Mouse (Mus musculus): ENCODE measurements around the gene C2cd5. TPM values are rescaled to one million over a fixed set of nuclear protein-coding genes. Genes with fewer than 3 reads are reported as not detected.
"Not testable (repeated sequence)": the region's sequence is repeated elsewhere in the genome, so short reads cannot be mapped to it uniquely, and the experiment has no call there.

Gene C2cd5
- total RNA-seq, 2 experiments from 2014 or later = 16.6 to 20.8 TPM

DNA sequence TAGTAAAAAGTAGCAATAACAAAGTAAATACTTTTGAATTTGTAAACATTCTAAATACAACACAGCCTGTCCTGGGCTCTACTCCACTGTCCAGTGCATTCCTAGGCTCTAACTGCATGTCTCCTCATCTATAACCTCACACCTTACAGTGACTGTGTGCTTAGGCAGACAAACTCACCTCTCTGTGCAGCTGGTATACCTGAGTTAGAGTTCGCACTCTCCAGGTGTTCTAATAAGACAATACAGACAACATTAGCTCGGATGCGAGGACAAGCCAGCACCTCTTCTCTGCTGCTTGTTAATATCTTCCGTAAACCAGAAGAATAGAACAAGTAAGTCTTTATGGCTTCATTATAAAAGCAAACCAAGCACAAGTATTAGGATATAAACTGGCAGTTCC lies 79.8 kb downstream of the C2cd5 start:
- DNase-seq = no peak

DNA sequence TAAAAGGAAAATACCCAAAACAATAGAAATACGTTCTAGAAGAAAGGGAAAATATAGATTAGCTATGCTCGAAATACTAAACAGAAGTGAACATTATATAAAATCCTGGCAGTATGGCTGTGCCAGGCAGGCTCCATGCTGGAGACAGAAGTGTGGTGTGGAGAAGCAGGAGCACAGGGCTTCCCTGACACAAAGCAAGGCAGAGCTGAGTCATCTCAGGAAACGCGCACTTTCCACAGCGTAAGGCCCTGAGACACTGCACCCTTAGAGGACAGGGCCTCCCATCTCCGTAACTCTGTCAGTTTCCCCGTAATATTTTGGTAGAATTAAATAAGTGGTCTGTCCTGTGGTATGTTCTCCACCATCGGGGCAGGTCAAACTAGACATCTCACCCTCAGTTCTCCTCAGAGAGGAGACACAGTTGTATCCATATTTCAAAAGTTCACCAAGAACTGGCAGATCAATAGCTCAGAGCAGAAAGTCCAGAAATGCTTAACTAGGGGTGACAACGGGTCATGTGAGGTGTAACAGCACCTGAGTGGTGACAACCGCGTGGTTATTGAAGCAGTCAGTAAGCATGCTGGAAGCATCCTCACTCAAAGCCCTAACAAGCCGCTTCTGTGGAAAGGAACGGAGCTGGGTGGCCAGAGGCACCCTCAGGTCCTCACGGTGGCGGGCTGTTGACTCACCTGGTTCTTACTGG lies 87.3 kb downstream of the C2cd5 start:
- no peak for DNase-seq

DNA sequence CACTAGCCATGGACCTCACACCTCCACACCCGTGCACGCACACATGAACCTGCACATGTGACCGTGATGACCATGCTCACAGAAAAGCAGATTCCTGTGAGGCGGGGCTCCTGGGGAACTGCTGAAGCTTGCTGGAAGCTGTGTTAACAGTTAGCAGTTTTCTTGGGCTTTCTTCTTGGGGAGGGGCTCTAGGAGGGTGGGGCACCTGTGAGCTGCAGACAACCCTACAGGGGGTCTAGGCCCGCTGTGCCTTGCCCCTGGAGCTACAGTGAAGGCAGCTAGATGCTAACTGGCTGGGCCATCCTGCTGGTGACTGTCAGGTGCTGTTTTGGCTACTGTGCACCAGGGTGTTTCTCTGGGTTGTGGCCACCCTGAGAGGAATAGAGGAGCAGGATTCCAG lies 91.1 kb downstream of the C2cd5 start:
- DNase-seq = no peak

DNA sequence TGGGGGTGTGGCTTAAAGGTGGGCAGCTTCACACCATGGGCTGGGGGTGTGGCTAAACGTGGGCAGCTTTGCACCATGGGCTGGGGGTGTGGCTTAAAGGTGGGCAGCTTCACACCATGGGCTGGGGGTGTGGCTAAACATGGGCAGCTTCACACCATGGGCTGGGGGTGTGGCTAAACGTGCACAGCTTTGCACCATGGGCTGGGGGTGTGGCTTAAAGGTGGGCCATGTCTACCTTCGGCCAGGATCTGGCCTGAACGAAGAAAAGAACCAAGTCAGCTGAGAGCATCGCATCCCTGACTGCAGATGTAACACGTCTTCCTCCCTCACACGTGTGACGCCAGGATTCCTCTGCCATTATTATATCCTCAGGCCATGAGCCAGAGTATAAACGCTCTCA lies 94.7 kb downstream of the C2cd5 start:
- not testable (repeated sequence) for DNase-seq

DNA sequence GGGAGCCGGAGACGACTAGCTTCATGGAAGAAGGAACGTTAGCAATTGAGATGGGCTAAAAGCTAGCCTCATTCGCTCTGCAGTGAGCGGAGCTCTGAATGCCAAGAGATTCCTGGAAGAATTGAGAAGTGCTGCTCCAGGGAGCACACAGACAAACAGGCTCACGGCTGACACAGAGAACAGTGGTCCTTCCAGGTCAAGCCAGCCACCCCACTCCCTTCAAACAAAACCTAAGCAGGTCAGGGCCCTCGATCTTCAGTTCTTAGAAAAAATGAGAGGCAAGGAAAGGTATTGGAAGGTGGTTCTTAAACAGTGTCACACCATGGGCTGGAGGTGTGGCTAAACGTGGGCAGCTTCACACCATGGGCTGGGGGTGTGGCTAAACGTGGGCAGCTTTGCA lies 95.1 kb downstream of the C2cd5 start:
- no peak for DNase-seq

DNA sequence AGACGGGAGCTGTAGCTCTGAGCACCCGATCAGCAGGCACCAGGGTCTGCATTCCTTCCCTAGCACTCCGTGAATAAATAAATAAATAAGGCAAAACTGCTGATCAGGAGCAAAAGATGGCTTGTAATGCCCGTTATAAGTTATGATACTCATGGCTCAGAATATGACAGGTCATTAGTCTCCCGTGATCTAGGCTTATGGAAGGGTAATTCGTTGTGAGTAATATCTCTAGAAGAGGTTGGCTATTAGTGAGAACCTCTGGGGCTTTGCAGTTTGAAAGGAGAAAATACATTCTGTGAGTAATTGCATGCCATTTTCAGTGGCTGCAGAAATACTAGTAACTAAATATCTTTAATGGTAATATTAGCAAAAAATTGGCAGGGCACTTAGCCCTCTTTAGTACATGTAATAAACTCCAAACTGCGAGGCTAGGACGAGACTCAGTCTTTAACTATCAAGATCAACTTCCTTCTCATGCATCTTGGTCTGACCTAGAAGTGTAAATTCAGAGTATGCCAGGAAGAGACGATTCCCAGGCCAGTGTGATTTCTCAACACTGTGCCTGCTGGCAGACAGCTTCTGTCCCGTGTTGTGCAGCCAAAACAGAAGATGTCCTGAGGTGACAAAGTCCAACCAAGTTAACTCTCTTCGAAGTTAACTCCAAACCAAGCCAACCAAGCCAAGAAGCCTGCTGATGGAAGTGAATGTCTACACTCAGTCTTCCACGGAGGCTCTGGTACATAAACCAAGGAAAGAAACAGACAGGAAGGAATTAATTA lies 101.5 kb downstream of the C2cd5 start:
- no peak for DNase-seq

DNA sequence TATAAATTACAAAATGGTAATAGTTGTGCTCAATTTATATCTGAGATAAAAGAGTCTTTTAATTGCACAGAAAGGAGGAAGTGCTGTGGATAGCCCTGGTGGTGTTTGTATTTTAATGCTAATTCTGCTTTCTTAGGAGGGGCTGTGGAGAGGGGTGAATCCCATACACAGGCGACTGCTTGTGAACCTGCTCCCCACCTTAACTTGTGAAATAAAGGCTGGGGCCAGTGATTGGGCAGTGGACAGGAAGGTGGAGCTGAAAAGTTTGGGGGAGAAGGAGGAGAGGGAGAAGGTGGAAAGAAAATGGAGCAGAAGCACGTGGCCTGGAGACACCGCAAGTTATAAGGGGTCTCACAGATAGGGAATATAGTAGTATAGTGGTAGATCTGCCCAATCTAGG lies 103.1 kb downstream of the C2cd5 start:
- DNase-seq = no peak

DNA sequence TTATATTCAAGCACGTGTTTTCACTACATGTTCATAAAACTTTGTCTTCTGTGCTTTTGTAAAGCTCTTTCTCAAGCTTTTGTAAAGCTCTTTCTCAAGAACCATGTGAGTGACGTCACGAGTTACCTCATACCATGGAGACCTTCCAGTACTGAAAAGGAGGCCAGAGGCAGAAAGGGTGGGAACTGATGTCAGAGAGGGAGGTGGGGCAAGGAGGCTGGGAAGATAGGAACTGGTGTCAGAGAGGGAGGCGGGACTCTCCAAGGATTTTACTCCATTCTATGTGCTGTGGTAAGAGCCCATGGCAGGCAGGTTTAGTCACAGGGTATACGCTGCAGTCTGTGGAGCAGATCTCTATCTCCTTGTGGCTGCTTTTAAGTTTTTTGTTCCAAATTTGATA lies 104.4 kb downstream of the C2cd5 start:
- no peak for DNase-seq

DNA sequence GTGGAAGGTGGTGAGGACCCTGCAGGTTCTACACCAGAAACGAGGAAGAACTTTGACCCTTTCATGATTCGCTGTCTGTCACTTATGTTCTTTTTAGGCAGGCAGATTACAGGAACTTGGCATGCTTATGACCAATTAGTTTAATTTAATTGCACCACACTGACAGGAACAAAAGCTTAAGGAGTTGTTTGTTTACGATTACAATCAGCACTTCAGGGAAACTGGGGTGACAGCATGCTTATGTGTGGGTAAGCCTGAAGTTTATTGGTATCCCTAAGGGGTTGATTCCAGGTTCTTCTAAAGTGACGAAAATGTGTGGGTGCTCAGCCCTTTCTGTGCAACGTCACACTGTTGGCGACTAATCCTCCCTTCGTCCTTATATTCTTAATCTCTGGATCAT lies 105.1 kb downstream of the C2cd5 start:
- DNase-seq = no peak

DNA sequence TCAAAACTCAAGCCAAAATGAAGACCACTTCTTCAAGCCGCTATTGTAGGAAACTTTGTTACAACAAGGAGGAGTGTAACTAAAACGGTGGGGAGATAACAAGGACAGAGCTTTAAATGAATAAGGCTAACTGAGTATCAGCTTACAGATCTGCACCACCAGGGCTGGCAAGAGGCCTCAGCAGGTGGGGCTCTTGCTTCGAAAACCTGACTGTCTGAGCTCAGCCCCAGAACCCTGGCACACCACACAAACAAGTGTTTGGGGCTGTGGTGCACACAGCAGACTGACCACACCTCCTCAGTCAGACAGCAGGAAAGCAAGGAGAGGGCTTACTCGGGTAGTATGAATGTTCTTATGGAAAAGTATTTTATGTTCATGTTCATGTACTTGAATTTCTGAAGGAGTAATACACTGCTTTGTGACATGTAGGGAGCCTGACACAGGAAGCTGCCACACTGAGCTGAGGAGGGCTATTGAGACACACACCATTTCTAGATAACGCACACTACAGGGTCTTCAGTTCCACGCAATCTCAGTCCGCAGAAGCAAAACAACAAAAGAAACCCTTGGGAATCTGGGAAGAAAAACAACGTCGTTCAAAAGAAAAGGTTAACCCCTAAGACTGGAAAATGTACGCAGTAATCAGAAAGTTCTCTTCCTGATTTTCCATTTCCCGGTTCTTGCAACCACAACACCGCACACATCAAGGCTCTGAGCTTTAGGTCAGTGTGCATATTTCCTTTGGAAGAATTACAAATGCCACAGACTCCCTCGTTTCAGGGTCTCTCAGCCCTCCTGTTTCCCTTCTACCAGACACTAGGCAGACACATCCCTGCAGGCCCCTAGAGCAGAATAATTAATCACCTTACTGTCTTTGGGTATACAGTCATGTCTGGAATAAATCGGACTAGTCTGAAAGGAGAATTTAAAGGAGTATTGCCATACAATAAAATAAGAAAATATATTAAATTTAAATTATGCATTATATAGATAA lies 105.9 kb downstream of the C2cd5 start:
- no peak for DNase-seq

DNA sequence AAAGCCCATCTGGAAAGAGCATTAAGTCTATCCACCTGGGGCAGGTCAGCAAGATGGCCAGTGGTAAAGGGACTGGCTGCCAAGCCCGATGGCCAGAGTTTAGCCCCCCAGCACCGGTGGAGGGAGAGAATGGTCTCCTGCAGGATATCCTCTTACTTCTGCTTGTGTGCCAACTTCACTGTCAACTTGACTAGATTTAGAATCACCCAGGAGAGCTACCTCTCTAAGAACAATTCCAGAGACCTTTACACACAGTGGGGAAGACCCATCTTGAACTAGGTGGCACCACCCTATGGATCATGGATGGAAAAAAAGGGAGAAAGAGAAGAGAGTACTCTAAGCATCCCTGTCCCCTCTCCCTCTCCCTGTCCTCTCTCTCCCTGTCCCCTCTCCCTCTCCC lies 107.0 kb downstream of the C2cd5 start:
- no peak for DNase-seq

DNA sequence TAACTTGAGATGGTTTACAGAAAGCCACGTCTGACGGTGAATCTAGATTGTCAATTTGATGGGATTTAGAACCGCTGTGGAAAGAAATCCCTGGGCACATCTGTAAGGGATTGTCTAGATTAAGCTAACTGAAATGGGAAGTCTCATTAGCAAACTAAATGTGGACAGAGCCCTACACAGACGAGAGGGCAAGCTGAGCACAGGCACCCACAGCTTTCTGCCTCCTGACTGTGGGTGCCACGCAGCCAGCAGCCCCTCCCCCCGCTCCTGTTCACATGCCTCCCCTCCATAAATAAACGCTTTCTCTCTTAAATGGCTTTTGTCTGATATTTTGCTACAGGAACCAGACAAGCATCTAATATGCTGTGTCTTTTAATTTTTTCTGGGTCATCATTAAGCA lies 107.8 kb downstream of the C2cd5 start:
- DNase-seq = no peak

DNA sequence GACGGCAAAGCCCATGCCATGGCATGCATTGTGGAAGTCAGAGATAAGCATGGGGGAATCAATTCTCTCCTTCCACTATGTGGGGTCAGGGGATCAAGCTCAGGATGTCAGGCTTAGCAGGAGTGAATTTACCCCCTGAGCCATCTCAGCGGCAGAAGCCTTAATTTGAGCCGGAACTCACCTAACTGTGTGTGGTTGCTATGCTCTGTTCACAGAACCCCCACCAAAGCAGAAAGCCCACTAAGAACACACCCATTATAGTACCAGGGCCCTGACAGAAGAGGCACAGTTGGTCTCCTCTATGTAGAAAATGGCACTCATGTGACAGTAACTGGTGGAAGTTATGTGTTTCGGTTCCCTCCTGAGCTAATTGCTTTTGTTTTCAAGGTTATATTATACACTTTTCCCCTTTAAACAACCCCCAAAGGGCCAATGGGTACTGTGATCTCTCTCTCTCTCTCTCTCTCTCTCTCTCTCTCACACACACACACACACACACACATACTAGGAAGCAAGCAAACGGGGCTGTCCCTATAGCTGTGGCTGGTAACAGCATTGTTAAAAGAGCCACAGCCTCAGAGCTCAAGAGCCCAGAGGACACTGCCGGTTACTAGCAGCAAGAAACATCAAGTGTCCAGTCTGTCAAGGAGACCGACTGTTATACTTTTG lies 108.4 kb downstream of the C2cd5 start:
- no peak for DNase-seq

DNA sequence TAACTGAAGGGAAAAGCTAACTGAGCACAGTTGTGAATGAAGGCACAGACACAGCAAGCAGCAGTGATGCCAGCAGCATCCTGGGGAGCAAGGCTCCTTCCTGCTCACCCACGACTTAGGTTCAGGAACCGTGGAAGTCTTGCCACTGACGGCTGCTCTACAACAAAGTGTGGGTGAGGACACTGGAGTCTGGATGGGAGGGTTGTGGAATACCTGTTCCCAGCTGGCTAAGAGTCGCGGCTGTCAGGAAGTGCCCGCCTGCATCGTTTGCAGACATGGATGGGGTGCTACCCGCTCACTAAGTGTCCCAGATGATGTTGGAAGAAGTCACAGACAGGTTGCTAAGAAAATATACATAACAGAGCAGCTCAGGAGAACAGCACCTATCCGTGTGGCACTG lies 109.4 kb downstream of the C2cd5 start:
- no peak for DNase-seq

DNA sequence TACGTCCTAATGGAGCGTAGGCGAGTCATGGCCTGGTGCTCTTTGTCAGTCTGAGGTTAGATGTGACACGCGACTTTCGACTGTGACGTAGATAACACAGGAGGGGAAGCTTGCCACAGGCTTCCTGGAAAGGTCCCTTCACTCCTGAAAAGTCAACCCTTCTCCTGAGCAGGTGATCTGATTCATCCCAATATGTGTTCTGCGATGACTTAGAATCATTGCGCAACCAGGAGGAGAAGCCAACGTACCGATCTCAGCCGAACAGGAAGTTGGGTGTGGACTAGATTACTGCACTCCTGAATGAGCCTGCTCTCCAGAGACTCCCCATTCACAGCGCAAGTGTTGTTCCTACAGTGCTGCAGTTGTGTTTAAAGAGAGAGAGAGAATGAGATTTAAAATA lies 110.4 kb downstream of the C2cd5 start:
- DNase-seq = no peak

DNA sequence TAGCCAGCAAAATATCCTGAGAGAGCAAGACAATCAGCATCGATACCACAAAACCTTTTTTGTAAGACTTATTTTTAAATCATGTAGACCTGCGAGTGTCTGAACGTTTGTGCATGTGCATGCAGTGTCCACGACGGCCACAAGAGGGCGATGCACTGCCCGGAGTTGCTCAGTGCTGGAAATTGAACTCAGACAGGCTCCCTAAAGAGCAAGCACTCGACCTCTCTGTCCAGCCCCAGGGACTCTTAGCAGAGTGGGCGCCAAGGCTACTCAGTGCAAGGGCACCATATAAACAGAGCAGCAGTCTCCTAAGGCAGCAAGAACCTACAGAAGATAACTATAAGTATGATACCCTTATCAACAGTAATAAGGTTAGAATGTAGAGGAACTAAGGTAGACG lies 111.2 kb downstream of the C2cd5 start:
- DNase-seq = peak; percentile 78

DNA sequence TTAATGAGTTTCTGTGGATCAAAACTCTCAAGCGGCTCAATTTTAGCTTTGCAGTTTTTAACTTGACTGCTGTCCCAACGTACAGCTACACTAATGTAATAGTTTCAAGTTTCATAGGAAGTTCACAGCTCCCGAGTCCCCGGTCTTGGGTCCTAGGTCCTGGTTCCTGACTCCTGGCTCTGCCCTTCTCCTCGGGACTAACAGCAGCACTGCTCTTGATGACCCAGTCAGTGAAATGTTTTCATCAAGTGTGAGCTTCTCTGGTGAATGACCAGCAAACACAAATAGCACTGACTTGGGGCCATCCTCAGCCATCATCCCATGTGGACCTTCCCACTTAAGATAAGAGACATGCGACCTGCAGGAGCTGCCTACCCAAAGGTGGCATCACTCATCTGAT lies 111.7 kb downstream of the C2cd5 start:
- no peak for DNase-seq

DNA sequence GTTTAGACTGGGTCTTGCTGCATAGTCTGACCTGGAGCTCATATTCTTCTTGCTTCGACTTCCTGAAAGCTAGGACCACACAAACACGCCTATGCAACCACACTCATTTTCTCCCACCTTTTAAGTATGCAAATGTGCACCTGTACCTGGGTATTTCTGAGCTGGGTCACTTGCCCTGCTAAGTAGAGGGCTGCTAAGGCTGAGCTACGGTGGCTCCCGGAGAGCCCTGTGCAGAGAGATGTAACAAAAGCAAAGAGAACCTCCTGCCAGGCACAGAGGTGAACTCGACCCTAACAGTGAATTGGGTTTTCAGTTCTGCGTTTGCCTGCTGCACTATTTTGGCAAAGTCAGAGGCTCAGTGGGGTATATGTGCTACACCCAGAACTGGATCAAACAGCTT lies 112.3 kb downstream of the C2cd5 start:
- no peak for DNase-seq

DNA sequence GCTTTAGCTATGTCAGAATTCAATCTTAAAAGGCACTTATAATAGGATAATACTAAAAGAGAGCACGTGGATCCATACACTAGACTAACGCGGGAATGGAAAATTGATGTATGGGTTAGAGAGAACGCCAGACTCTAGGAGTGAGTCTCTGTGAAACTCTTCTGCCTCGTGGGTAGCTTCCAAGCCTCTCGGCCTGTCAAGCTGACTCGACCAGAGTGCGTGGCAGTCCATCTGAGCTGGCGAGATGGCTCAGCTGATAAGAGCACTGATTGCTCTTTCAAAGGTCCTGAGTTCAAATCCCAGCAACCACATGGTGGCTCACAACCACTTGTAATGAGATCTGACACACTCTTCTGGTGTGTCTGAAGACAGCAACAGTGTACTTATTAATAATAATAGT lies 113.2 kb downstream of the C2cd5 start:
- not testable (repeated sequence) for DNase-seq

DNA sequence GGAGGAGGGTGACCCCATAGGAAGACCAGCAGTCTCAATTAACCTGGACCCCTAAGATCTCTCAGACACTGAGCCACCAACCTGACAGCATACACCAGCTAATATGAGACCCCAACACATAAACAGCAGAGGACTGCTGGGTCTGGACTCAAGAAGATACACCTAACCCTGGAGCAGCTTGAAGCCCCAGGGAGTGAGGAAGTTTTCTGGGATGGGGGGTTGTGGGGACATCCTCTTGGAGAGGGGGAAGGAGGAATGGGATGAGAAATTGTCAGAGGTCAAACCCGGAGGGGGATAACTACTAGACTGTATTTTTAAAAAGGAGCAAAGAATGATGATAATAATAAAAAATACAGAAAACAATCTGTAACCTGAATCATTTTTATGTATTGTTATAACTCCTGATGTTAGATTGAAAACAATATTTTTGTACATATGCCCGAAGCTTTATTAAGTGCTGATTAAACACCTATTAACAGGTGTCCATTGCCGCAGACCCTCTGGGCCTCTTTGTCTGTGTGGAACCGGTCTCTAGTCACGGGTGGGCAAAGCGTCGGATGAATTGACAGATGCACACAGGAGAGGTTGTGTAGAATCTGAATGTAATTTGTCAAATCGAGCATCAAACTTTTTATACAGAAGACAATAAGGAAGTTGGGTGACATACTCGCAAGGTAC lies 114.2 kb downstream of the C2cd5 start:
- DNase-seq = not testable (repeated sequence)
